Mouse (Mus musculus) layer of hippocampus, adult 2 months (tissue): ENCODE data around the gene Atg10. TPM values are rescaled to one million over a fixed set of nuclear protein-coding genes. Genes with fewer than 3 reads are reported as not detected.
A peak's percentile ranks its signal among the peaks of the same experiment; 100 is the strongest.
"Not testable (repeated sequence)": the region's sequence is repeated elsewhere in the genome, so short reads cannot be mapped to it uniquely, and the experiment has no call there.

ENCODE experiments used
- DNase-seq, 2 experiments: peaks; one replicate each; pipeline ENCODE4 v3.0.0; 2022; ENCODE audit warnings: low spot score in 2 of 2
- H3K27ac ChIP-seq: fragments of 200-600 bp; 2 replicates; pipeline ENCODE4 v1.8.1; 2022
- H3K4me3 ChIP-seq: fragments of 200-600 bp; 2 replicates; pipeline ENCODE4 v1.8.1; 2022; ENCODE audit warnings: mild to moderate bottlenecking
- CTCF ChIP-seq: fragments of 200-600 bp; conservative IDR thresholded peaks from 2 replicates; pipeline ENCODE4 v1.8.1; 2022; ENCODE audit warnings: antibody characterized with exemption, mild to moderate bottlenecking, moderate library complexity
- total RNA-seq, 2 experiments: library from RNA; stranded (reverse); gene quantifications; 2 replicates each; pipeline ENCODE4 v1.2.3; 2021

Atg10 gene
- total RNA-seq, 2 experiments from 2014 or later: 15.3 to 17.2 TPM

DNA sequence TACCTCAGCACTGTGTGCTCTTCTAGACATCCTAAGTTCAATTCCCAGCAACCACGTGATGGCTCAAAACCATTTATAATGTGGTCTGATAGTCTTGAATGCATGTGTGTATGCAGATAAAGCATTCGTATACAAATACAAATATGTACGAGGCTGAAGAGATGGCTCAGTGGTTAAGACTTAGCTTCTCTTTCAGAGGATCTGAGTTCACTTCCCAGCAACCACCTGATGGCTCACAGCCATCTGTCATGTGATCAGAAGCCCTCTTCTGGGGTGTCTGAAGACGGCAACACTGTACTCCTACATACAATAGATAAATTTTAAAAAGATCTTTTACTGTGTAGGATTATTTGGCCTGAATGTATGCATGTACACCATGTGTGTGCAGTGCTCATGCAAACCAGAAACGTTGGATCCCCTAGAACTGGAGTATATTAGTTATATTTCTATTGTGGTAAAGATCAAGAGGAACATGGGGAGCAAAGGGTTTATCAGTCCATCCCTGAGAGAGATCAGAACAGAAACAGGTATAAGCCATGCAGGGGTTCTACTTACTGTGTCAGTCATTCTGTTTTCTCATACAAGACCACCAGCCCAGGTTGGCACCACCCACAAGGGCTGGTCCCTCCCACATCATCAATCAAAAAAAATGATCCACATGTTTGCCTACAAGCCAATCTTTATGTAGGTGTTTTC is 296.7 kb downstream of the Atg10 start:
- TF ChIP-seq CTCF: no peak
- H3K27ac ChIP-seq: no peak overlapping the region
- no peak overlapping the region for H3K4me3 ChIP-seq
- DNase-seq: no peak

DNA sequence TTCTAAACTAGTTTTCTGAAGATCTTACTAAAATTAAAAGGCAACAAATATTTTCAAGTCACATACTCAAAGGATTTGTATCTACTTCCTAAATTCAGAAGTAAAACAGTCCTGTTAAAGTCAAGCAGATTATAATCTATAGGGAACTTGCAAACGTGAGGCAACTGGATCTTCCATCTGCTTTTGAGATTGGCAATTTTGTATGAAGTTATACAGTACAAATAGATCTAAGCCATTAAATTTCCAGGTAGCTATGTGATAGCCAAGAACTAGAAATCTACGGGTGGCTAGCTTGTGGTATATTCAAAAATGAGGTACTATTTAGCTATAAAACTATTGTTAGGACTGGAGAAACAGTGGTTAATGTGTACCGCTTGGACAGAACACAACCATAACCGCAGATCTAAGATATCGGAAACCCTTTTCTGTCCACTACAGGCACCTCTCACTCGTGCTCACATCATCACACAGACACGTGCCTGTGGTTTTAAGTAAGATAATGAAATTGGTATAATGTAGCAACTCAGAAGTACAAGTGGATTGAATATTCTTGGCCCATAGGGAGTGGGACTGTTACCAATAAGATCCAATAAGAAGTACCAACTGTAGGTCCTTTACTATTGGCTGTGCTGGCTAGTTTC is 297.5 kb downstream of the Atg10 start:
- H3K27ac ChIP-seq: no peak overlapping the region
- no peak for TF ChIP-seq CTCF
- H3K4me3 ChIP-seq: no peak overlapping the region
- DNase-seq: no peak

DNA sequence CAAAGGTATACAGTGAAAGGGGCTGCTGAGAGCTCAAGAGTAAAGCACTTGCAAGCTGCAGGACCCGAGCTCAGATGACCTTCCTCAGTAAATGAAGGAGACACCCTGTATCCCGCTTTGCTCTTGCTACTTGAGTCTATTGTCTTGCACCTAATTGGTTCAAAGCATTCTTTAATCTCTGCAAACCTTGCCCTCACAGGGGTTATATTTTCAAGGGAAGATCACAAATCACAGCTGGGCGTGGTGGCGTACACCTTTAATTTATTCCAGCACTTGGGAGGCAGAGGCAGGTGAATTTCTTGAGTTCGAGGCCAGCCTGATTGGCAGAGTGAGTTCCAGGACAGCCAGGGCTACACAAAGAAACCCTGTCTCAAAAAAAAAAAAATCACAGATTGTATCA is 298.6 kb downstream of the Atg10 start:
- no peak overlapping the region for H3K4me3 ChIP-seq
- DNase-seq: no peak
- no peak for TF ChIP-seq CTCF
- H3K27ac ChIP-seq: no peak overlapping the region

DNA sequence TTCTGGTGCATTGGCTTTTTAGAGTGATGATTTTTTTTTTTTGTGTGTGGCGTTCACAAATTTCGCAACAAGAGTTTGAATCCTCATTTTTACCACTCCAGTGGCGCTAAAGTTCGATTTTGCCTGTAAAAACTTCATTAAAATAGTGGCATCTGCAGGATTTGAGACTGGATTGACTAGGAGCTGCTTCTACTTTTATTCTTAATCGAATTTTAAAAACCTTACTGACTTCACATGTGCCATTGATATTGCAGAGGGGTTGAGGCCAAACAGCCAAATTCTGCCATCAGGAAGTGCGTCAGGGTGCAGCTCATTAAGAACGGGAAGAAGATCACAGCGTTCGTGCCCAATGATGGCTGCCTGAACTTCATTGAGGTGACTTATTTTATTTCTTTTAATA is 299.7 kb downstream of the Atg10 start:
- H3K27ac ChIP-seq: no peak overlapping the region; the same call in 1 of the 2 replicates
- DNase-seq: no peak
- peak overlapping the region; percentile 99 for H3K4me3 ChIP-seq
- TF ChIP-seq CTCF: no peak

DNA sequence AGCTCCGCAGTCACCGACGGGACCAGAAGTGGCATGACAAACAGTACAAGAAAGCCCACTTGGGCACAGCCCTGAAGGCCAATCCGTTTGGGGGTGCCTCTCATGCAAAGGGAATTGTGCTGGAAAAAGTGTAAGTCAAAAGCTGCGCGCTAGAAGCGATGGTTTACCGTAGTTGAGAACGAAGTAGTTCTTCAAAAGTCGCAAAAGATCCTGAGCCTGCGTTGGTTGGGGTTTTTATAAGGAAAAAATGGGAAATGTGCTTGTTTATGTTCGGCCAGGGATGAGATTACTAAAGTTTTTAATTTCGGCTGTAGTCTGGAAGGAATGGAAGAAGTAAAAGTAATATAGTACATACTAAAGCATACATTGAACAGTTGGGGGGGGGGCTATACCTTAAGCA is 300.2 kb downstream of the Atg10 start:
- peak overlapping the region; percentile 99 for H3K27ac ChIP-seq
- H3K4me3 ChIP-seq: peak overlapping the region; percentile 99
- DNase-seq: not testable (repeated sequence)

DNA sequence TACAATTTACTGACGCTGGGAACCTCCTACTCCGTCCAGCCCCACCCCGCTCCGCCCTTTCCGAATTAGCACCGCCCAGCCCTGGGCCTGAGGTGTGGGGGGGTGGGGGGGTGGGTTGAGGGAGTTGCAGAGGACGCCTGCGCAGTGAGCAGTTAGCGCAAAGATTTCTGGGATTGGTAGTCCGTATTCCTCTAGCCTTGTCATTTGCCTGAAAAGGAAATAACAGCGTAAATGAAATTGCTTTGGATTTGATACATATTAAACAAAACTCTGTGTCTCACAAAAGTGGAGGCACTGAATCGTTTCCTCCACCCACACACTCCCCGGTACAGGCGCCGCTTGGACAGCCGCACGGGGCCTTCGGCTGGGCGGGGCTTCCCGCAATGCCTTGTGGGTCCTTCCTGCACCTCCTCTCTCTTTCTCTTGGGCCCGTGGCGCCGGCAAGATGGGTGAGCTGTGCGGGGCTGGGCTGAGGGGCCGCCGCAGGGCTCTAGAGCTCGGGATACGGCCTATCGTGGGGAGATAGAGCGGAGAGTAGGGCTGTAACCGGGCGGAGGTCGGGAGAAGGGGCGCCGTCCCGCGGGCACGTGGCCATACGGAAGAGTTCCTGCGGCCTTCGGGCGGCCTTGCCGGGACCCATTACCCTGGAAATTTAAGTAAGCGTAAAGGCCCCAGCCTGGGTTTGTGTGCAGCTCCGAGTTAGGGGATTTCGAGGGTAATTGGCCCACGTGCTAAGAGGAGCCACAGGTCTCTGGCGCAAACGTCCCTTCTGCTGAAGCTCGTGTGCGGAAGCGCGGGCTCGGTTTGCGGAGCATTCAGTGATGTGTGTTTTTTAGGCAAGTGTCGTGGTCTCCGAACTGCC is 300.8 kb downstream of the Atg10 start, which contains the start of gene Rps23:
Gene Rps23 (plus strand): TSS at position 208 of the 862 bp plus-strand sequence.
- DNase-seq: peak; percentile 87
- TF ChIP-seq CTCF: no peak
- peak within 1 kb of the TSS; percentile 99 for H3K4me3 ChIP-seq
- peak within 1 kb of the TSS; percentile 99 for H3K27ac ChIP-seq

DNA sequence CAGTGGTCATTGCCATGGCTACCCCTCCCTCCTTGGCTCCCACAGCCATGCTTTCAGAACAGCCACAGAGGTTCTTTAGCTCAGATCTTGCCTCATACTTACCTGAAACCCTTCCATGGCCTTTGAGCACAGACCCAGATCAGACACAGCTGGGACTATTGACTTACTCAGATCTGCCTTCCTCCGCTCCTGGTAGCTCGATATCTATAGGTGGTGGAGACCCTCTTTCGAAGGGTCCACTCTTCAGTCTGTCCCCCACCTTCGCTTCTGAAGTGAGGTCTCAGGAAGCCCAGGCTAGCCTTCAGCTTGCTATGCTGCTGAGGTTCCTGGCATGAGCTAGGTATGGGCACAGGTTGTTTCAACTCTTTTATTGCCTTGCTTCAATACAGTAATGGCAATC is 309.0 kb downstream of the Atg10 start:
- no peak overlapping the region for H3K27ac ChIP-seq
- no peak overlapping the region for H3K4me3 ChIP-seq
- TF ChIP-seq CTCF: no peak
- DNase-seq: no peak

DNA sequence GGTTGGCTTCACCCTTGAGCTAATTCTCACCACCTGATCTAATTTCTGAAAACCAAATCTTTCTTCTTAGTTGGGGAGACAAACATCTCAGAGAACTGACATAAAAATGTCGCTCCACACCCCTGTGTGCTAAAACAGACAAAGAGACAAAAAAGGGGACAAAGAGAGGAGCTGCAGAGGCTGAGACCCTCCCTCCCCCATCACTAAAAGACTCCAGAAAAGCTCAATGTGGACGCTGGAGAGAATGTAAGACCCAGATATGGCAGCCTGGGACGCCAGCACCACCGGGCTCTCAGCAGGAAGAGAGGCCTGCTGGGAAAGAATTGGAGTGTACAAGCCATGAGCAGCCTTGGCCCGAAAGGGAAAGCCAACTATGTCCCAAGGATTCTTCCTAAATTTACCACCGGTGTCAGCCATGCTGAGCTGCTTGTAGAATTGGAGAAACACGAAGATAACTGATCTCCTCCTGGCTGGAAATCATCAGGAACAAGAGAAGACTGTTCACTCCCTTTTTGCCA is 310.0 kb downstream of the Atg10 start:
- no peak for DNase-seq
- Histone ChIP-seq H3K4me3 (peak overlapping the region; percentile 20; the same call in 1 of the 2 replicates), H3K27ac (peak overlapping the region; percentile 73)
- TF ChIP-seq CTCF: no peak

DNA sequence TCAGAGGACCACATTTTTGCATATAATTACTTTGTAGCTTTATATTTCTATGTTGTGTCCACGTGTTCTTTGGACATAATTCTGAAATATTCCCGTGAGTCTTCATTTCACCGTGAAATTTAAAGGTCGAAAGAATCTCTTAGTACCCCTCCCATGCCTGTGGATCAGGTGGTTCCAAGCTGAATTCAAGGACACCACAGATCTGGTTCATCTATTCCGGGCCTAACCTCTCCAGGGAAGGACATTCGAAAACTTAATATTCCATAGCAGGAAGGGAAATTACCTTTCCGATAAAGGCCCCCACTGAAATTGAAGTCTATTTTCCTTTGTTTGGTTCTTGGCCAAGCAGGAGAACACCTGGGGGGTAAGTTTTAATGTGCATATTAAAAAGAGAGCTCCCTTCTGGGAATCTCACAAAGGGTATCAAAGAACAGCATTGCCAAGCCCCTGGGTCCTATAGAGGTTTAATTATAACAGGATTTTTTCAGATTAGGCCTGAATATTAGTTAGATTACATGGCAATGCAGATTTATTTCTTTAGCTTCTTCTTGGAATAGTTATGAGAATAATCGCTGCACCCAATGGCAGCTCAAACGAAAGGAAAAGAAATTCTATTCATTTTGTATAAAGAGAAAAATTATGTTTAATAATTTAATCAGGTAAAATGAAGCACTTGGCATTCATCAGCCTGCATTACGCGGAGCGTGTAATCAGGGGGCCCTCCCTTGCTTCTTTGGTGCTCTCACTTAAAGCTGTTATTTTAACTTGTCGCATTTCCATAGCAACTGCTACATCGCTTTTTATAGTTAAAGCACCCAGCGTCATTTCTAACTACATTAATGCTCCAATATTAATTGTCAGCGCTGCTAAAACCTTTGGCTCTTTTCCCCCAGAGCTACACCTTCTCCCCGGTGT is 310.8 kb downstream of the Atg10 start:
- peak overlapping the region; percentile 73 for H3K27ac ChIP-seq
- DNase-seq: peak in 1 of 2 experiments; percentile 27
- H3K4me3 ChIP-seq: peak overlapping the region; percentile 20; the same call in 1 of the 2 replicates
- TF ChIP-seq CTCF: no peak

DNA sequence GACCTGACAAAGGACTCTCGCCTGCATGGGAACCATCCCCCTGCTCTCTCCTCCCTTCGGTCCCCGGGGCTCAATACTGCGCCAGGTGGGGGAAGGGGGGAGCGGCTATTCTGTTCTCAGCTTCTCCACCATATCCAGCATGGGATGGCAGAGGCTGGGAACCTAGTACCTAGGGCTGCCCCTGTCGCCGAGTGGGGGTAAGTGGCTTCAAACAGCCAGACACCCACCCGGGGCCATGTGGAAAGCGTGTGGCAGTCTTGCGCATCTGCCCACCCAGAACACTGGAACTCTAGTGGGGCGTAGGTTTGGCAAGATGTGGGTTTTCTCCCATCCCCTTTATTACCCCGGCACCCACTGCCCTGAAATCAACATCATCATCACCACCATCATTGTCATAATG is 316.4 kb downstream of the Atg10 start:
- no peak for DNase-seq
- no peak for TF ChIP-seq CTCF
- H3K4me3 ChIP-seq: no peak overlapping the region
- no peak overlapping the region for H3K27ac ChIP-seq

DNA sequence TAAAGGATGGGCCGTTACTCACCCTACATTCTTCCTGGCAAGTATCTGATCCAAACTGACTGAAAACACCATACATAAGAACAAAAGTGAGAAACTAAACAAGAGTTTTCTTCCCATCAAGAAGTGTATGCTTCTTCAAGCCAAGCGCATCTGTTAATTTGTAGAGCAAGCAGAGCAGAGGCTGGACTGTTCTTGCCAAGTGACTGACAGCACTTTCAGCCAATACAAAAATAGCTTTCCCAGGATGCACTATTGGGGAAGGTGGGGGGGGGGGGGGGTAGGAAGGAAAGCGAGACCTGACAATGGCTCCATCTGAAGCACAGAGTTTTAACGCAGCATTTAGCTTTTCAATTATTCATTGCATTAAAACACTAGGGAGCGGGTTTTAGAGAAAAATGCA is 318.6 kb downstream of the Atg10 start, which contains the start of gene Atp6ap1l:
Gene Atp6ap1l (minus strand): TSS at position 180 of the 400 bp plus-strand sequence.
- Histone ChIP-seq H3K27ac (no peak within 1 kb of the TSS), H3K4me3 (no peak within 1 kb of the TSS)
- DNase-seq: no peak
- TF ChIP-seq CTCF: no peak

DNA sequence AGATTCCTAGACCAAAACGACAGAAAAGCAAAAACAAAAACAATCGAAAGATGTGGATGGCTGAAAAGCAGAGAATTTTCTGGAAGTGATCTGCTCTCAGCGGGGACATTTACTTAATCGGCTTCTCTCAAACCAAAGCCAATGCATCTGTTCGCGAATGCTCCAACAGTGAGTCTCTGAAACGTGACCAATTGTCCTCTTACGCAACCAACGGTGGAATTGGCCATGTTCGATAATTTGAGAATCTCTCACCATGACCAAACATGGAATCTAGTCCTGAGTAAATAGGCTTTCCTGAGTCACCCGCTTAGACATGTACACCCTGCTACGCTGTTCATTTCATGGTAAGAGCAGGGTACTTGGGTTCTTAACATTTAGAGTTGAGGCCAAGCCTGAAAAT is 326.9 kb downstream of the Atg10 start:
- no peak for TF ChIP-seq CTCF
- Histone ChIP-seq H3K27ac (peak overlapping the region; percentile 36; the same call in 1 of the 2 replicates), H3K4me3 (no peak overlapping the region)
- no peak for DNase-seq
